Mouse (Mus musculus): ENCODE results near the gene Rgl1. TPM values are rescaled to one million over a fixed set of nuclear protein-coding genes. Genes with fewer than 3 reads are reported as not detected.

The Rgl1 gene
- polyA plus RNA-seq, 1 experiment from 2014 or later = 28.6 TPM

DNA sequence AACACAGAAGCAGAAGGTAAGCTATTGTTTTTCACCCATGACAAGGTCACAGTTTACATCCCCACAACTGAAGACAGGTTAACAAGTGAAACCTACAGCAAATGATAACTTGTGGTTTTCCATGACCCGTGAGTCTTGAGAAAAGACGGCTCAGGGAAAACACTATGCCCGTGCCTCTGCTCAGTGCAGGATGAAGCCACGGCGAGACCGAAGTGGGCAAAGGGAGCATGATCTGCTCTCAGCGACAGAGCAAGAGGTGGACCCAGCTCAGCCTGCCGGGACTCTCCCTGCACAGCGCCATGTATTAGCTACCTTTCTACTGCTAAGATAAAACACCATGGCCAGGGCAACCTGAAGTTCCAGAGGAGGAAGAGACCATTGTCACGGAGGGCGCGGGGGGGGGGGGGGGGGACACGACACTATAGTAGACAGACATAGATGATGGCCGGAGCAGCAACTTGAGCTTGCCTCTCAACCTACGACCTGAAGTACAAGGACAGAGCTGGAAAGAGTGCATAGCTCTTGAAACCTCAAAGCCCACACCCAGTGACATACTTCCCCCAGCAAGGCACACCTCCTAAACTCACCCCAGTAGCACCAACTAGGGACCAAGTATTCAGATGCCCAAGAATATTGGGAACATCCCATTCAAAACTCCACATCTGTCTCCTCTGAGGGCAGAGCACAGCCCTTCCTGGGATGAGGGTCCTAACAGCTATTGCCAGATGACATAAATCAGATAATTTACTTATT is 174.2 kb downstream of the Rgl1 start:
- Histone ChIP-seq H3K9me3 (ENCODE audit: control insufficient read depth, low read length) (no peaks in the 10 kb centered on the region), H3K9ac (ENCODE audit: low read length) (no peak overlapping the region), H3K4me2 (ENCODE audit: low read depth, low read length, severe bottlenecking) (no peak overlapping the region), H3K36me3 (ENCODE audit: control insufficient read depth, insufficient read depth, low read length) (no peaks in the 10 kb centered on the region), H3K27me3 (ENCODE audit: control insufficient read depth, insufficient read depth, low read length) (no peaks in the 10 kb centered on the region), H3K4me1 (replicated peaks; ENCODE audit: control insufficient read depth, insufficient read depth, low read length) (no peaks in the 10 kb centered on the region), H3K27ac (ENCODE audit: low read depth, low read length) (no peak overlapping the region), H3K4me3 (ENCODE audit: low read depth, low read length) (no peak overlapping the region)
- no peak for DNase-seq (ENCODE audit: low spot score)
- 89% methylated on average over 15 of the region's 15 CpGs for WGBS
- no peak for ATAC-seq (replicated peaks; ENCODE audit: low FRiP score)

DNA sequence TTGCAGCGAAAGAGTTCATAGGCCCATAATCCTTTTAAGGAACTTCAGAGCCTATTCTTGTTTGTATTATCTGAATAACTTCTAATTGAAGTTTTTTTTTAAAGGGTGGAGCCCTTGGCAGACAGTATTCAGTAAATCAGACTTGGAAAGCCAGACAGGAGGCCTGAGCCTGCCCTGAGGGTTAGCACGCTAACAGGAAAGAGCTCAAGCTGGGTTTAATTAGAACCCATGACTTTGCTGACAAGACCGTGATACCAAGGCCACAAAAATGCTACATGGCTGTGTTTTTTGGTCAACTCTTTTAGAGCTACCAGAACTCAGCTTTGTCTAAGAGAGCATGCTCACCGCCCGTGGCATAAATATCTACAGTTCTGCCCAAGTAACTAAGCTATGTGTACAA is 175.8 kb downstream of the Rgl1 start:
- no peak overlapping the region for H3K27ac ChIP-seq (ENCODE audit: low read depth, low read length)
- no peak for ATAC-seq (replicated peaks; ENCODE audit: low FRiP score)
- no peaks in the 10 kb centered on the region for H3K9me3 ChIP-seq (ENCODE audit: control insufficient read depth, low read length)

DNA sequence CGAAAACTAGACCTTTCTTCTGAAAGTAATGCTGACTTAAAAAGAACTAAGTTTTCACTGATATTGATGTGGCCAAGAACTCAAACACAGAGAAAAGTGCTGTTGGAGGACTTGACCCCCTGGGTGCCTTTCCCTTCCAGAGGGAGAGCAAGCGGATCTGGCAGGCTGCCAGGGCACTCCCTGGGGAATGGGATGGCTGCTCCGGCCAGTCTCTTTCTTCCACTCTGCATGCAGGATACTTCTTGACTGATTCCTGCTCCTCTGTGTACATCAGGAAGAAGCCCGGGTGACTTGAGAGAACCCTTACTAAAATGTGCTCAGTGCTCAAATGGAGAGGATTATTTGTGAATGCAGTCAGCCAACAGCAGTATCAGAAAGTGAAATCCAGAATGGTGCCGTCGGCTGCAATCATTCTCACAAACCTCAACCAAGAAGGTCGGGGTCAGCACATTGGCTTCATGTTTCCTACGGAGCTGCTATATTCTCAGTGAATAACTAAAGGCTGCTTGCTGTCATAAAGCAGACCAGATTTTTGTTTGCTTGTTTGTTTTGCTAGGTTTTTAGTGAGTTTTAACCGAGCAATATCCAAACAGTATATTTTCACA is 176.7 kb downstream of the Rgl1 start:
- no peak overlapping the region for H3K4me3 ChIP-seq (ENCODE audit: low read depth, low read length)
- no peak overlapping the region for H3K9ac ChIP-seq (ENCODE audit: low read length)
- H3K27ac ChIP-seq (ENCODE audit: low read depth, low read length) = no peak overlapping the region
- no peak for DNase-seq (ENCODE audit: low spot score)
- no peaks in the 10 kb centered on the region for H3K9me3 ChIP-seq (ENCODE audit: control insufficient read depth, low read length)
- H3K36me3 ChIP-seq (ENCODE audit: control insufficient read depth, insufficient read depth, low read length) = no peaks in the 10 kb centered on the region
- ATAC-seq (replicated peaks; ENCODE audit: low FRiP score) = no peak
- 59% methylated on average over 9 of the region's 9 CpGs for WGBS
- no peak overlapping the region for H3K4me2 ChIP-seq (ENCODE audit: low read depth, low read length, severe bottlenecking)
- H3K27me3 ChIP-seq (ENCODE audit: control insufficient read depth, insufficient read depth, low read length) = no peaks in the 10 kb centered on the region
- H3K4me1 ChIP-seq (replicated peaks; ENCODE audit: control insufficient read depth, insufficient read depth, low read length) = no peaks in the 10 kb centered on the region

More for the DNA sequence above, 175.8 kb downstream of the Rgl1 start:
- no peaks in the 10 kb centered on the region for H3K27me3 ChIP-seq (ENCODE audit: control insufficient read depth, insufficient read depth, low read length)
- H3K36me3 ChIP-seq (ENCODE audit: control insufficient read depth, insufficient read depth, low read length) = no peaks in the 10 kb centered on the region
- H3K4me3 ChIP-seq (ENCODE audit: low read depth, low read length) = no peak overlapping the region
- no peaks in the 10 kb centered on the region for H3K4me1 ChIP-seq (replicated peaks; ENCODE audit: control insufficient read depth, insufficient read depth, low read length)
- no peak overlapping the region for H3K4me2 ChIP-seq (ENCODE audit: low read depth, low read length, severe bottlenecking)
- no peak overlapping the region for H3K9ac ChIP-seq (ENCODE audit: low read length)
- WGBS = 76% methylated on average over 5 of the region's 5 CpGs
- DNase-seq (ENCODE audit: low spot score) = no peak

DNA sequence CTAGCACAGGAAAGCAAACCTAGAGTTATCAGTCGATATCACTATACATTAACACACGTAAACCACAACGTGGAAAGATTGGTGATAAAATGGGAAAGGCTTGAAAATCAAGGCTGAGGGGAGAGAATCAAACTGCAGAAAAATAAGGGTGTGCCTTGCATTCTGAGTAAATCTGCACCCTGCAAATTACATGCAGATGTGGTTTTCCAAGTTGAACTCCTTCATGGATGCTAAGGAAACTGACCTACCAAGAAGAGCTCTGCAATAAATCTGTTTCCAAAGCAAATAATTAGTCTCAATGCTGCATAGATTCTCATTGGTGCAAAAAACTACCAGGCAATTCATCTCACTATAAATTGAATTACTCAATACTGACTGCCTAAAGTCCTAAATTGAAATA is 178.7 kb downstream of the Rgl1 start:
- Histone ChIP-seq H3K4me2 (ENCODE audit: low read depth, low read length, severe bottlenecking) (no peak overlapping the region), H3K27me3 (ENCODE audit: control insufficient read depth, insufficient read depth, low read length) (no peaks in the 10 kb centered on the region), H3K4me3 (ENCODE audit: low read depth, low read length) (no peak overlapping the region), H3K9ac (ENCODE audit: low read length) (no peak overlapping the region), H3K36me3 (ENCODE audit: control insufficient read depth, insufficient read depth, low read length) (no peaks in the 10 kb centered on the region), H3K4me1 (replicated peaks; ENCODE audit: control insufficient read depth, insufficient read depth, low read length) (no peaks in the 10 kb centered on the region), H3K9me3 (ENCODE audit: control insufficient read depth, low read length) (no peaks in the 10 kb centered on the region), H3K27ac (ENCODE audit: low read depth, low read length) (no peak overlapping the region)
- no peak for ATAC-seq (replicated peaks; ENCODE audit: low FRiP score)
- 83% methylated on average over 3 of the region's 3 CpGs for WGBS
- no peak for DNase-seq (ENCODE audit: low spot score)

DNA sequence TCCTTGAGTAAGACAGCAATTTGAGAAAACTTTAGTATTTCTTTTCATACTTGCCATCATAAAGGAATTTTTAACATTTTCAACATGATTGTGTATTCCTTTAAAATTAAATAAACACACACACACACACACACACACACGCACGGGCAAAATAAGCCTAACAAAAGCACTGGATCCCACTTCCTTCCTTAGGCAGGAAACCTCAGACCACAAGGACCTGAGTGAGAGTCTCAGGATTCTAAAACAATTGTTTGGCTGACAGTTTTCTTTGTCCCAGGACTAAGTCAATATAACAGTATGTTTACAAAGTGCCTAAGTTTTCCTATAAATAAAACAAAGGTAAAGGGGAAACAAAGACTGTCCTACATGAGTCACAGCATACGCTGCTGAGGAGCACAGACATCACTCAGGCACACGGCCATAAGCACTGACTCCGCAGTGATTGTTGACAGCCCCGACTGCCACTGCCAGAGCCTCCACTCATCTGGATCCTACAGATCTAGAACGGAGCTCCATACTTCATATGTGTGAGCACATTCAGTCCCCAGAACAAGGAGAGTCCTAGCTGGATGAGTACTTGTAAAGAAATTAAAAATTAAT is 180.7 kb downstream of the Rgl1 start:
- no peaks in the 10 kb centered on the region for H3K9me3 ChIP-seq (ENCODE audit: control insufficient read depth, low read length)
- WGBS = 82% methylated on average over 7 of the region's 7 CpGs
- ATAC-seq (replicated peaks; ENCODE audit: low FRiP score) = no peak

DNA sequence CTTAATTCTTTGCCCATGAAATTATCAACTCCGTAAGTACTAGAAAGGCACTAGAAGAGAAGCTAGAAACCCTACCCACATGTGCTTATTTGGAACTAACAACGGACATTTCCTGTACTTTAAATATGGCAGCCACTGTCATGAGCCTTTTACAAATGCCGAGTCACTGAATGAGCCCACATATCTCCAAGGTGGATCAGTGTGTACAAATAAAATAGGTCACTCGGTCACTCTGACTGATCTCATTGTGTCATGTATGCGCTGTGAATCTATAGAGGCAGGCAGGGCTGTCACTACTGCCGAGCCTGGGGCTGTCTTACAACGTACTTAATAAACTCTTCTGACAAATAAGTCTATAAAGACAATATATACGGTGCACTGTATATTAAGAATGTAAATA is 181.2 kb downstream of the Rgl1 start:
- no peak for DNase-seq (ENCODE audit: low spot score)
- ATAC-seq (replicated peaks; ENCODE audit: low FRiP score) = no peak
- Histone ChIP-seq H3K4me1 (replicated peaks; ENCODE audit: control insufficient read depth, insufficient read depth, low read length) (0 out of 2 replicates have a peak, but pooled peaks cover 1% of the 10 kb centered on the region), H3K27me3 (ENCODE audit: control insufficient read depth, insufficient read depth, low read length) (no peaks in the 10 kb centered on the region), H3K9me3 (ENCODE audit: control insufficient read depth, low read length) (no peaks in the 10 kb centered on the region), H3K36me3 (ENCODE audit: control insufficient read depth, insufficient read depth, low read length) (no peaks in the 10 kb centered on the region), H3K4me2 (ENCODE audit: low read depth, low read length, severe bottlenecking) (no peak overlapping the region), H3K9ac (ENCODE audit: low read length) (no peak overlapping the region), H3K4me3 (ENCODE audit: low read depth, low read length) (no peak overlapping the region), H3K27ac (ENCODE audit: low read depth, low read length) (no peak overlapping the region)
- WGBS = 86% methylated on average over 8 of the region's 8 CpGs

More for the DNA sequence above, 180.7 kb downstream of the Rgl1 start:
- Histone ChIP-seq H3K27me3 (ENCODE audit: control insufficient read depth, insufficient read depth, low read length) (no peaks in the 10 kb centered on the region), H3K9ac (ENCODE audit: low read length) (no peak overlapping the region), H3K36me3 (ENCODE audit: control insufficient read depth, insufficient read depth, low read length) (no peaks in the 10 kb centered on the region), H3K4me2 (ENCODE audit: low read depth, low read length, severe bottlenecking) (no peak overlapping the region), H3K4me3 (ENCODE audit: low read depth, low read length) (no peak overlapping the region), H3K27ac (ENCODE audit: low read depth, low read length) (no peak overlapping the region), H3K4me1 (replicated peaks; ENCODE audit: control insufficient read depth, insufficient read depth, low read length) (0 out of 2 replicates have a peak, but pooled peaks cover 1% of the 10 kb centered on the region)
- DNase-seq (ENCODE audit: low spot score) = no peak

DNA sequence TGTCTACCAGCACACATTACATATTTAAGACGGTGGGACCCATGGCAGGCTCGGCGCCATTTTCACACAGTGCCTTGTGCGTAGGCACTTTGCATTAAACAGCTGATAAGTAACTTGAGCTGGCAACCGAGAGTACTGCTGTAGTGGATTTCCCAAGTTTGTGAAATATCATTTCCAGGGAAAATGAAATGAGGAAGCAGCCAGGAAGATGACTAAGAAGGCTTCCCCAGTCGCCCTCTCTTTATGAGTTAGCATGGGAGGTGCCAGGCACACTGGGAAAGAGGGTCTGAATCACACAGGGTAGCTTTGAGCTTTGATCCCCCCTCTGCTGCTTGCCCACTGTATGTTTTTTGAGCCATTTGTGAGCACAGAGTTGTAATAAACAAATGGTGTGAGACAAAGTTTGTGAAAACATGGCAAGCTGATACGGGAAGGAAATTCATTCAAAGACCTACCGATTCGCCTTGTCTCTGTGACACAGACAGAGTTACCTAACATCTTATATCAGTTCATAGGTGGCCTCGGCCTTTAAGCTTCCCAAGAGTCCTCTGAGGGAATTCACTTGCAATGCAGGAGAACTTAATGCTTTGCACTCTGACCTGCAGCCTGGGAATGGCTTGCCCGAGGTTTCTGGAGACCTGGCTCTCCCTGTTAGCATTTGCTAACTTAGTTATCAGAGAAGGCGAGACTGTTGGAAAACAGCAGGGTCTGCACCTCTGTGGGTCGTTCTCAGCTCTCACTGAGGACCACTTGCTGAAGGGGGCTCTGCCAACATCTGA is 184.8 kb downstream of the Rgl1 start:
- no peaks in the 10 kb centered on the region for H3K9me3 ChIP-seq (ENCODE audit: control insufficient read depth, low read length)
- ATAC-seq (replicated peaks; ENCODE audit: low FRiP score) (no peak), DNase-seq (ENCODE audit: low spot score) (no peak)
- no peak overlapping the region for H3K27ac ChIP-seq (ENCODE audit: low read depth, low read length)
- H3K4me3 ChIP-seq (ENCODE audit: low read depth, low read length) = no peak overlapping the region
- no peaks in the 10 kb centered on the region for H3K36me3 ChIP-seq (ENCODE audit: control insufficient read depth, insufficient read depth, low read length)
- H3K27me3 ChIP-seq (ENCODE audit: control insufficient read depth, insufficient read depth, low read length) = no peaks in the 10 kb centered on the region
- 78% methylated on average over 13 of the region's 13 CpGs for WGBS
- peaks cover 7% of the 10 kb centered on the region; the same call in 1 of the 2 replicates for H3K4me1 ChIP-seq (replicated peaks; ENCODE audit: control insufficient read depth, insufficient read depth, low read length)
- no peak overlapping the region for H3K9ac ChIP-seq (ENCODE audit: low read length)
- H3K4me2 ChIP-seq (ENCODE audit: low read depth, low read length, severe bottlenecking) = no peak overlapping the region

DNA sequence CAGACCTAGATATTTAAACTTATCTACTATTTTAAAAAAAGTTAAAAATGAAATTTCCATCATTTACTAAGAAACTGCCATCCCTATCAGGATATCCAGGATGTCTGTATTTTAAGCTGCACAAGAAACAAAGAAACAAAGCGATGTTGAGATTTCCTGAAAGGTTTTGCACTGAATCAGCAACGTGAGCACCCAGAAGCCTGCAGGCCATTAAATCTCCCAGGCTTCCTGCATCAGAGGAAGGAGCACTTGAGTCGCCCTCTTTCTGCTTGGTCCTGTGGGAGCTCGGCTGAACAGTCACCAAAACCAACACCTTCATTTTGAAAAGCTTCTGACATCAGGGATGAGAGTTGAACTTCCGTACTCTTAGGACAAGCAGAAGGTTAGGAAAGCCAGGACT is 187.2 kb downstream of the Rgl1 start:
- ATAC-seq (replicated peaks; ENCODE audit: low FRiP score) (no peak), DNase-seq (ENCODE audit: low spot score) (no peak)
- peaks cover 7% of the 10 kb centered on the region; the same call in 1 of the 2 replicates for H3K4me1 ChIP-seq (replicated peaks; ENCODE audit: control insufficient read depth, insufficient read depth, low read length)
- H3K4me3 ChIP-seq (ENCODE audit: low read depth, low read length) = no peak overlapping the region
- H3K27me3 ChIP-seq (ENCODE audit: control insufficient read depth, insufficient read depth, low read length) = no peaks in the 10 kb centered on the region
- H3K9ac ChIP-seq (ENCODE audit: low read length) = no peak overlapping the region
- H3K4me2 ChIP-seq (ENCODE audit: low read depth, low read length, severe bottlenecking) = no peak overlapping the region
- H3K27ac ChIP-seq (ENCODE audit: low read depth, low read length) = no peak overlapping the region
- 74% methylated on average over 5 of the region's 5 CpGs for WGBS
- H3K36me3 ChIP-seq (ENCODE audit: control insufficient read depth, insufficient read depth, low read length) = no peaks in the 10 kb centered on the region
- H3K9me3 ChIP-seq (ENCODE audit: control insufficient read depth, low read length) = no peaks in the 10 kb centered on the region
